Mouse (Mus musculus) stomach, embryonic 14.5 days (tissue): Measurements from ENCODE around the gene Nepn. TPM values are rescaled to one million over a fixed set of nuclear protein-coding genes. Genes with fewer than 3 reads are reported as not detected.

ENCODE experiments used
- ATAC-seq: fragments of 200-750 bp; cut with Nextera tagmentation; 2 replicates; pipeline ENCODE4 v1.8.0; 2017; ENCODE audit warnings: low read depth, moderate TSS enrichment; ENCODE audit not compliant: insufficient number of reproducible peaks, insufficient read depth, low FRiP score
- H3K27ac ChIP-seq: fragments of 300-500 bp; sonication (generic); 2 replicates; pipeline ENCODE4 v1.5.1; 2014; ENCODE audit warnings: mild to moderate bottlenecking, low read length, moderate library complexity, mixed read lengths
- H3K27me3 ChIP-seq: fragments of 300-500 bp; sonication (generic); 2 replicates; pipeline ENCODE4 v1.6.1; 2014; ENCODE audit warnings: low read length, control low read depth, mixed read lengths; ENCODE audit not compliant: control insufficient read depth, insufficient read depth
- H3K36me3 ChIP-seq: fragments of 300-500 bp; sonication (generic); 2 replicates; pipeline ENCODE4 v1.6.1; 2014; ENCODE audit warnings: mild to moderate bottlenecking, control low read depth, low read length, moderate library complexity, mixed read lengths; ENCODE audit not compliant: control insufficient read depth, insufficient read depth
- H3K4me1 ChIP-seq: fragments of 300-500 bp; sonication (generic); 2 replicates; pipeline ENCODE4 v1.6.1; 2014; ENCODE audit warnings: low read length, control low read depth, mixed read lengths; ENCODE audit not compliant: control insufficient read depth, insufficient read depth
- H3K4me2 ChIP-seq: fragments of 300-500 bp; sonication (generic); replicated peaks from 2 replicates; pipeline ENCODE4 v1.6.1; 2014; ENCODE audit warnings: low read depth, low read length, control low read depth
- H3K4me3 ChIP-seq: fragments of 300-500 bp; sonication (generic); 2 replicates; pipeline ENCODE4 v1.5.1; 2014; ENCODE audit warnings: low read depth, low read length, control low read depth
- H3K9ac ChIP-seq: fragments of 300-500 bp; sonication (generic); replicated peaks from 2 replicates; pipeline ENCODE4 v1.6.1; 2014; ENCODE audit warnings: low read depth, mild to moderate bottlenecking, control low read depth, low read length, moderate library complexity, mixed read lengths
- H3K9me3 ChIP-seq: fragments of 300-500 bp; sonication (generic); 2 replicates; pipeline ENCODE4 v1.6.1; 2016; ENCODE audit warnings: low read depth, low read length, control low read depth; ENCODE audit not compliant: control insufficient read depth
- WGBS: fragments of 180-500 bp; shearing (Covaris S2); extraction: QIAGEN DNeasy Blood & Tissue Kit; methylation state at CpG from one replicate; pipeline ENCODE4 v1.1.7; 2014; 5-methylcytosine and 5-hydroxymethylcytosine counted together
- polyA plus RNA-seq: library from polyadenylated mRNA; unstranded; fragments of >200 nt; fragmentation: Nextera tagmentation; extraction: Ambion mirVana; gene quantifications from 2 replicates; pipeline ENCODE4 v1.2.1, GENCODE M21; 2014

Nepn gene
- polyA plus RNA-seq, 1 experiment from 2014 or later = 57.8 TPM

GRCm38 (mm10) chr10:52374651-52375050 lies 14.1 kb upstream of the Nepn start:
- ATAC-seq = no peak

GRCm38 (mm10) chr10:52376422-52376821 lies 12.3 kb upstream of the Nepn start:
- no peaks in the 10 kb centered on the region for H3K9me3 ChIP-seq
- no peak overlapping the region for H3K4me2 ChIP-seq
- H3K27me3 ChIP-seq = no peaks in the 10 kb centered on the region
- 81% methylated on average over 2 of the region's 2 CpGs for WGBS
- no peak overlapping the region for H3K4me3 ChIP-seq
- H3K36me3 ChIP-seq = no peaks in the 10 kb centered on the region
- ATAC-seq = no peak
- H3K9ac ChIP-seq = no peak overlapping the region
- 0 out of 2 replicates have a peak, but pooled peaks cover 3% of the 10 kb centered on the region for H3K4me1 ChIP-seq
- H3K27ac ChIP-seq = no peak overlapping the region

More at GRCm38 (mm10) chr10:52374651-52375050, 14.1 kb upstream of the Nepn start:
- Histone ChIP-seq H3K9ac (no peak overlapping the region), H3K4me3 (no peak overlapping the region), H3K27ac (no peak overlapping the region), H3K36me3 (no peaks in the 10 kb centered on the region), H3K4me2 (no peak overlapping the region), H3K27me3 (no peaks in the 10 kb centered on the region), H3K9me3 (no peaks in the 10 kb centered on the region), H3K4me1 (0 out of 2 replicates have a peak, but pooled peaks cover 2% of the 10 kb centered on the region)

DNA sequence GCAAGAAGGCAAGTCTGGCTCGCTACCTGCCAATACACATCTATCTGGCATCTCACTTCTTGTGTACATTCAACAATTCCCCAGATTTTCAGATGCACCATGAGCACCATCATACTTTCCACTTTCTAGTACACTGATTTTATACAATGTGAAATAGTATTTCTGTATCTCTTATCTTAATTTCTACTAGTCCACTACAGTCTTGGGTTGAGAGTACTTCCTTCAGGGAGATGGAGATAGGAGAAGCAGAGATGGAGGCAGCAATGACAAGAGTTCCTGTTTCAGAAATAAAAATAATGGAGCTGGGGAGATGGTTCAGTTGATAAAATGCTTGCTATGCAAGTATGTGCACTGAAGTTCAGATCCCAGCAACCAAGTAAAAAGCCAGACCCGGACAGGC lies 11.0 kb upstream of the Nepn start:
- H3K4me1 ChIP-seq = 0 out of 2 replicates have a peak, but pooled peaks cover 3% of the 10 kb centered on the region
- H3K36me3 ChIP-seq = no peaks in the 10 kb centered on the region
- WGBS = 92% methylated on average over 2 of the region's 2 CpGs
- H3K4me3 ChIP-seq = no peak overlapping the region
- ATAC-seq = no peak
- H3K27me3 ChIP-seq = no peaks in the 10 kb centered on the region
- H3K9ac ChIP-seq = no peak overlapping the region
- no peaks in the 10 kb centered on the region for H3K9me3 ChIP-seq
- H3K27ac ChIP-seq = no peak overlapping the region
- no peak overlapping the region for H3K4me2 ChIP-seq

- Histone ChIP-seq H3K4me3 (peak overlapping the region; percentile 90), H3K36me3 (no peaks in the 10 kb centered on the region), H3K27me3 (no peaks in the 10 kb centered on the region), H3K9ac (peak overlapping the region; percentile 88), H3K9me3 (no peaks in the 10 kb centered on the region), H3K4me1 (0 out of 2 replicates have a peak, but pooled peaks cover 3% of the 10 kb centered on the region), H3K27ac (peak overlapping the region; percentile 93), H3K4me2 (peak overlapping the region; percentile 54)
- under 1% methylated on average over 19 of the region's 19 CpGs for WGBS
- ATAC-seq = peak; percentile 19; the same call in 1 of the 2 replicates
These were observed 7.4 kb upstream of the Nepn start for GRCm38 (mm10) chr10:52381321-52381801.

- Histone ChIP-seq H3K4me2 (peak within 1 kb of the TSS; percentile 69), H3K27ac (peak within 1 kb of the TSS; percentile 93), H3K4me1 (0 out of 2 replicates have a peak, but pooled peaks cover 3% of the 10 kb centered on the region), H3K9ac (peak within 1 kb of the TSS; percentile 88), H3K36me3 (no peaks in the 10 kb centered on the region), H3K27me3 (no peaks in the 10 kb centered on the region), H3K9me3 (no peaks in the 10 kb centered on the region), H3K4me3 (peak within 1 kb of the TSS; percentile 90)
- ATAC-seq = peak; percentile 98
- under 1% methylated on average over 65 of the region's 71 CpGs for WGBS
These were observed 6.8 kb upstream of the Nepn start, which contains the start of gene Gopc for GRCm38 (mm10) chr10:52381845-52382591. Gene Gopc, minus strand, starts transcription at chr10:52382124.

DNA sequence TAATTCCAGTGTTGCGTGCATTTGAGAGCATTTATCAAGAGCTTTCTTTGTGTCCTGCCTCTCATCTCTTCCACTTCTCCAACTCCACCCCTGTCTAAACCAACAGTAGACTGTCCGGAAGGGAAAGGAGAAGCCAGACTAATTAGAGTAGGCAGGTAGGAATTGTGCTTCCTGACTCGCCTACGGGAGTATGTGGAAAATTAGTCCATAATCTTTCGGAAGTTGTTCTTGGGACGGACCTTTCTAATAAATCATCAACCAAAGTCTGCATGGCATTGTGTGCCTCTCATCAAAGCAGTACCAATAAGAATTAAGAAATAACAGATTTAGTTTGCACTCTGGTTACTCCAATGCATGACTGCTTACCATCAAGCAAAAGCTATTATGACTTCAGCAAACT lies 5.8 kb upstream of the Nepn start:
- H3K9me3 ChIP-seq = no peaks in the 10 kb centered on the region
- H3K9ac ChIP-seq = peak overlapping the region; percentile 88; the same call in 1 of the 2 replicates
- H3K27ac ChIP-seq = peak overlapping the region; percentile 93; the same call in 1 of the 2 replicates
- H3K4me2 ChIP-seq = peak overlapping the region; percentile 69
- 70% methylated on average over 6 of the region's 6 CpGs for WGBS
- no peaks in the 10 kb centered on the region for H3K27me3 ChIP-seq
- peak overlapping the region; percentile 90 for H3K4me3 ChIP-seq
- no peak for ATAC-seq
- H3K4me1 ChIP-seq = 0 out of 2 replicates have a peak, but pooled peaks cover 3% of the 10 kb centered on the region
- no peaks in the 10 kb centered on the region for H3K36me3 ChIP-seq

DNA sequence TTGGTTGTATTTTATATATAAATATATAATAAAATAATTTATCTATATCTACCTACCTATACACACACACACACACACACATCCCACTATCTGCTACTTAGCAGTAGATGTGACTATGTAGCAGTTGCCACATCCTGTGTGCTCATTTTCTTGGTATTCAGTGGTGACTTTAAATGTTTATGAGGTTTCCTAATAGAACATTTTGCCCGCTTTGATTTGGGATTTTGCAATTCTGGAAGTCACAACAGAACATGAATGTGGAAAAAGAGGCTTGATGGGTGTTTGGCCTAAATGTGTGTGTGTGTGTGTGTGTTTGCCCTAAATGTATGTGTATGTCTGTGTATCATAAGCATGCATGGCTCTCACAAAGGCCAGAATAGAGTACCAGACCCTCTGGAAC lies 5.2 kb upstream of the Nepn start:
- no peak overlapping the region for H3K4me3 ChIP-seq
- no peak for ATAC-seq
- 0 out of 2 replicates have a peak, but pooled peaks cover 3% of the 10 kb centered on the region for H3K4me1 ChIP-seq
- no peak overlapping the region for H3K9ac ChIP-seq
- no peak overlapping the region for H3K4me2 ChIP-seq
- H3K9me3 ChIP-seq = no peaks in the 10 kb centered on the region
- no peak overlapping the region for H3K27ac ChIP-seq
- H3K36me3 ChIP-seq = no peaks in the 10 kb centered on the region
- 84% methylated on average over 1 of the region's 1 CpGs for WGBS
- no peaks in the 10 kb centered on the region for H3K27me3 ChIP-seq

DNA sequence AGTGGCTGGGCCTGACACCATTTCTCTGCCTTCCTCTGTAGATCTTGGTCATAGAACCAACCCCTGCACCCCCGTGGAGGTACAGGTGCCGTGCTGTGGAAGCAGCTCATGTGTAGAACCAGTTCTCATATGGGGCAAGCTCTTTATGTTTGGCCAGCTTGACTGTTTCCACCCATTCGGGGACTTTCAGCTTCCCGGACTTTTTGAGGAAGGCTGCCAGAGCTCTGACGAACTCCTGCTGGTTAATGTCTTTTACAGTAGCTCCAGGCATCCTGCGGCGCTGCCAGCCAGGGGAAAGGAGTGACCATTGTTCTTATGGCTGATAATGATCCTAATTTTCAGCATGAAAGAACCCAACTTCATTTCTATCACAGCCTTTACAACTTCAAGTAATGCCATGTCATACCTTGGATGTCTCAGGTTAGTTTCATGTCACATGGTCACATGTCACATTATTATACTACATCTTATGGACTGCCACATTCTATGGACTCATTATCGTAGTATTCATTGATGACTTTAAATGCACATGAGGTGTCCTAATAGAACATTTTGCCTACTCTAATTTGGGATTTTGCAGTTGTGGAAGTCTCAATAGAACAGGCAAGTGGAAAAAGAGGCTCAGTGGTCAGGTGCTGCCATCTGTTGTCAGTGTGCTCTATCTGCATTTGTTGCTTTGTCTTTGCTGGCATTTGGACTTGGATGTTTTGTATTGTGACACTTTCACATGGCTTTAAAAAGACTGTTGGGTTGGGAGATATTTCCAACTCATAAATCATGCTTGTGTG lies 3.8 kb upstream of the Nepn start:
- H3K27ac ChIP-seq = no peak overlapping the region
- no peaks in the 10 kb centered on the region for H3K4me1 ChIP-seq
- WGBS = 46% methylated on average over 8 of the region's 8 CpGs
- H3K9me3 ChIP-seq = no peaks in the 10 kb centered on the region
- no peak for ATAC-seq
- H3K9ac ChIP-seq = no peak overlapping the region
- H3K27me3 ChIP-seq = no peaks in the 10 kb centered on the region
- no peak overlapping the region for H3K4me2 ChIP-seq
- H3K36me3 ChIP-seq = no peaks in the 10 kb centered on the region
- H3K4me3 ChIP-seq = no peak overlapping the region
